Mouse (Mus musculus): ENCODE measurements at regions not wholly inside any gene's neighbourhood (a gene's known extent, or its start where the extent isn't known, plus 50 kb on each side); places are given as distances from the start of the nearest gene placed in this dataset.

DNA sequence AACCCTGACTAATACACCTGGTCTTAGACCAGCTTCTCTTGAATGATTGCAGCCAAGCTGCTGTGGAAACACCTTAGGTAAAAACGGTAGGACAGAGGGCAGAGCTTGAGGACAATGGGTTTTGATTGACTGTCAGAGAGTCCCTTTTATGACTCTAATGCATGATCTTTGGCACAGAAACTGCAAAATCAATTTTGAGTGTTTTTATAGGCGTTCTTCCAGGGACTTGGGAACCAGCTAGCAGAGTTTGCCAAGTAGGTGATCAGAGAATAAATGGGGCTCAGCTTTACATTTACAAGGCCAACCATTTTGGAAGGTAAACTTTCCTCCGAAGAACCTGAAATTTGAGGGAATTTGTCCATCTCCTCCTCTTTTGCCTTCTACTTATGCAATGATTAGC is 213.6 kb upstream of the Far2 start:
- no peak for DNase-seq

DNA sequence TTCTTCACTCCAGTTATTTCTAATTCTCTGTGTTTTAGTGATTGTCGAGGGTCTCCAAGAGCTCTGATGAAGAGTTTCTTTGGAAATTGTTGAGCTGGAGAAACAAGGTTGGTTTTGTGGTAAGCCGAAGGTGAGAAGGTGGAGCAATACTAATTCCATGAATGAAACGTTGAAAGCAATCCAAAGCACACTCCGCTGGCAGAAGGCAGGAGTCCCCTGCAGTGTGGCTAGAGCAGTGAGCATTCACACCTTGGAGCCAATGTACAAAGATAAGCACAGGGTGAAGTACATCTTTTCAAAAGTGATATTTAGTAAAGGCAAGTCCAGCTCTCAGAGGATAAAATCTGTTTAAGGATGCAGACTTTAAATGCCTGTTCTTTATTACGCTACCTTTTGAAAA is 208.2 kb upstream of the Far2 start:
- DNase-seq, result no peak

DNA sequence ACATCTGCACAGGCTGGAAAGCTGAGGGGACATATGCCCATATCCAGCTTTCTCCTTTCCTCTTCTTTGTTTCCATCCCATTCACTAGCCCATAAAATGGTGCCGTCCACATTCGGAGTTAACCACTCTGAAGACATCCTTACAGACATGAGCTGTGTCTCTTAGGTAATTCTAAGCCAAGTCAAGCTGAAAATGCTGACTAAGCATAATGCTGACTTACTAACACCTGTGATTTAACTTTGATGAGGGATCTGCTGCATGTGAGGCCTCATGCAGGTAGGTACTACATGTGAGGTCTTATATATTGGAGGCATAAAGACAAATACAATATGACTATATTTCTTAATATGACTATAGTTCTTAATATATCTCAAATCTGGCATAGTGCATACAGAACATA is 197.1 kb upstream of the Far2 start:
- DNase-seq, result no peak

DNA sequence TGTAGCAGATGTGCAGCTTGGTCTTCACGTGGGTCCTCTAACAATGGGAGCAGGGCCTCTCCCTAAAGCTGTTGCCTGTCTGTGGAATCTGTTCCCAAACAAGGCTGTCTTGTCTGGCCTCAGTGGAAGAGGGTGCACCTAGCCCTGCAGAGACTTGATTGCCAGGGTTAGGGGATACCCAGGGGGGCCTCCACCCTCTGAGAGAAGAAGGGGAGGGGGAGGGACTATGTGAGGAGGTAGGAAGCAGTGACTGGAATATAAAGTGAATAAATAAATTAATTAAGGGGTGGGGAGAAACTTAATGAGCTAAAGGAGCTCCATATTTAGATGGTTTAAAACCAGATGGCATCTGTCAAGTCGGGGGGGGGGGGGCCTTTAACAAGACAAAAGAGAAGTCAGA is 185.9 kb upstream of the Far2 start:
- DNase-seq, result no peak

DNA sequence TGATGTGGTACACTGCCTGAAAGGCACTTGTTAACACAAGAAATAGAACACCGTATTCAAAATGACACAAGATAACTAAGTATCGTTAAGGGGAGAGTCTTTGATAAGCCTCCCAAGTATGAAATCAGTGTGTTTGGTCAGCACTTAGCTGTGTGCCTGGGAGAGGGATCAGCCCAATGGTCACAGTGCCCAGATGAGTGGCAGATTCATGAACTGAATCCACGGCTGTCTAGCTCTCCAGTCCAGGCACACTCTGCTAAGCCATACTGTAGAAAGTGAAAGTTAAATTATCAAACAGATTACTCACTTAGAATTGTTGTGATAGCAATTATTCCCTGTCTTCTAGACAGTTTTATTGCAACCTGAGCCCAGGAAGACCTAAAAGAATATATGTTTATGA is 176.0 kb upstream of the Far2 start:
- no peak for DNase-seq

DNA sequence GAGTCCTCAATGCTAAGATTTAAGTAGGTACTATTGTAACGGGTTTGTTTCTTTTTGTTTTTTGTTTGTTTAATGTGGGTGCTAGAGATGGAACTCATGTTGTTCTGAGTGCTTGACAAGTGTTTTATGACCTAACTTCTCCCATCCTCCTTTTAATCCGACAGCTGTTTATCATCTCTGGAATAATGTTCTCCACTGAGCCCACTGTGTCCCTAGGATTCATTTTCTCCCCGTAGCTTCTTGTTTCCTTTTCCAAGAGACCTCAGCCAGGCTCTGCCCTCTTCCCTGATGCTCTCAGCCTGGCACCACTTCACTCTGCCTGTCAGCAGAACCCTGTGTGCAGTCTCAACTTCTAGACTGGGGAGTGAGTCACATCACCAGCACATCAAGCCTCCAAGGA is 173.9 kb upstream of the Far2 start:
- DNase-seq, result no peak

DNA sequence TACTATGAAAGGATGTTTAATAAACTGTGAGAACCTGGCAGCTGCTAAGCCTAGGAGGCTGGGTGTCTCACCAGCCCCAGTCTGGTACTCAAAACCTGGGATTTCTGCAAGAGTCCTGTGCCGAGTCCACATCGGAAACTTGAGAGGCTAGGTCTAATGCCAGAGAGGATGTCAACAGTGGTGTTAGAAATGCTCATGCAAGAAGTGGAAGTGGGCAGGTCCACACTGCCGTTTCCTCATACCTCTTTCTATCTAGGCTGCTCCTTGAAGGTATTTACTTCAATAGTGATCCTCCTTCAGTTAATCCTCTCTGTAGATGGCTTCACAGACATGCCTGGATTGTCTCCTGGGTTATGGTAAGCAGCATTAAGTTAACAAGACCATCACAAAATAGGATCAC is 168.6 kb upstream of the Far2 start:
- no peak for DNase-seq

DNA sequence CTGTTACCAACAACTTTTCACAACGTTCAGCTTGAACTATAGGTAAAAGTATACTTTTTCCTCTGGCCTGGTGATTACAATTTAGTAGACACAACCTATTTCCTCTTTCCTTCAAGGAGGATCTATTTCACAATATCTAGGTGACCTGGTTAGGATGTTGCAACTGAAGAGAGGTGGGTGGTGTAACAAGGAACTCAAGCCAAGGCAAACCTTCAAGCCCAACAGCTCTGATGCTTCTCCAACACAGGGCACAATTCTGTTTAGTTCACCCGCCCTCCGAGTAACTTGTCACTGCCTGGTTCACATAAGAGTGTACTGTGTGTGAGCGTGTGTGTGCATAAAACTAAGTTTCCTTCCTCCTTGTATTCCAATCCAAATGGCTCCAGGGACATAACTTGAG is 161.2 kb upstream of the Far2 start:
- DNase-seq, result no peak

DNA sequence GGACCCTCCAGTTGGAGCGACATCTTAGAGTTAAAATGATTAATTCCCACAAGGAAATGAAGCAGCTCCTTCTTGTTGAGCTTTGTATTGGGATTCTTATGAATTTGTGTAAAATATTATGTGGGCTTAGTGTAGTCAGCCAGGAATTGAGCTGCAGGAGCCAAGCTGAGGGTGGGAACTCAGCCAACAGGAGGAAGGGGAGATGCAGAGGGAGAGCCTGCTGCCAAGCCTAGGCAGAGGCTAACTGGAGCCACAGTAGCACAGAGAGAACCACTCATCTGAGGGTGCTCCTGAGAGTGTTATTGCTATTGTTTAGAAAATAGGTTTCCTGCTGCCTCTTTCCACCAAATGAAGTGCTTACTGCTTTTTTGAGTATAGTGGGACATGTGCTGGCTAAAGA is 127.4 kb upstream of the Far2 start:
- DNase-seq, result no peak

DNA sequence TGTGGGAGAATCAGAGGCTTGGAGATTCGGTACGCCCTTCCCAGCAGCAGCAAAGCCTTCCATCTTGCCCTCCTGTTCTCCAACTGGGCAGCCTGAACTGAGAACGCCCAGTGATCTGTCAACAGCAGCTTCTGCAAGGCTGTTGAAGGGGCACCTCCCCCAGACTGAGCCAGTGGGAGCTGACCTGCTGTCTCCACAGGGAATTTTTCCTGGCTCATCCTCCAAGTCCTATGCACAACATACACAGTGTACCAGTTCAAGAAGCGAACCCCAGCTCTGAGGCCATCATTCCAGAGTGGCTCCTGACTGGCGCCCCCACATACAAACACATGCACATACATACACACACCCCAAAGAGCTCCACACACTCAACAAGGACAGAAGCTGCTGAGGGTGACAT is 126.0 kb upstream of the Far2 start:
- DNase-seq, result no peak

DNA sequence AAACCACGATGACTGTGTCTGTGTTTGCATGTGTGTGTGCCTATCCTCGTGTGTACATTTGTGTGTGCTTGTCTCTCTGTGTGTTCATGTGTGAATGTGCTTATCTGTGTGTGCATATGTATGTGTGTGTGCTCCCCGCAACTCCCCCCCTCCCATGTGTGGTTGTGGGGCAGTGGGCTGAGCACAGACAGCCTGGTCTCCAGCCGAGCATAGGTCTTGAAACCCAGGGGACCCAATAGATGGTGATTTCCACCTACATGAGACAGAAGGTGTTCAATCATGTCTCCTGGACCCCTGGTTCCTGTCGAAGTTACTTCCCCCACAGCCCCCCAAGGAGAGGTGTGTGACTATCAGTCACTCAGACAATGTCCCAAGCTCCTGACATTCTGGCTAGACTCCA is 124.6 kb upstream of the Far2 start:
- no peak for DNase-seq

DNA sequence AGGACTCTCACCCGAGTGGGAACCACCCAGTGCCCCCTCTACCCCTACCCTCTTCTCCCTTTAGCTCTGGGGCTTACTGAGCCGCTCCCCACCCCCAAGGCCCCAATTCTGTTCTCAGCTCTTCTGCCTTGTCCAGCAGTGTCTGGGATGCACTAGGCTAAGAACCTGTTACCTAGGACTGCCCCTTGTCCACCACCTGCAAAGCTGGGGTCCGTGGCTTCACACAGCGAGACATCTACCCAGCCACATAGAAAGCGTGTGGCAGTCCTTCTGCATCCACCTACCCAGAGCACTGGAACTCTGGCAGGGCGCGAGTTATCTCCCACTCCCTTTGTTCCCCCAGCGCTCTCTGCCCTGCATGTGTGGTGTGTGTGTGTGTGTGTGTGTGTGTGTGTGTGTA is 123.8 kb upstream of the Far2 start:
- no peak for DNase-seq

DNA sequence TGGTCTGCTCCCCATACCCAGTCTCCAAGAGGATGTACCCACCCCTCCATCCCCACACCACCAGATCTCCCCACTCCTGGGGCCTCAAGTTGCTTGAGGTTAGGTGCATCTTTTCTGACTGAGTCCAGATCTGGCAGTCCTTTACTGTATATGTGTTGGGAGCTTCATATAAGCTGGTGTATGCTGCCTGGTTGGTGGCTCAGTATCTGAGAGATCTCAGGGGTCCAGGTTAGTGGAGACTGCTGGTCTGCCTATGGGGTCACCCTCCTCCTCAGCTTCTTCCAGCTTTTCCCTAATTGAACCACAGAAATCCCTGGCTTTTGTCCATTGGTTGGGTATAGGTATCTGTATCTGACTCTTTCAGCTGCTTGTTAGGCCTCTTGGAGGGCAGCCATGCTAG is 118.1 kb upstream of the Far2 start:
- DNase-seq, result no peak

DNA sequence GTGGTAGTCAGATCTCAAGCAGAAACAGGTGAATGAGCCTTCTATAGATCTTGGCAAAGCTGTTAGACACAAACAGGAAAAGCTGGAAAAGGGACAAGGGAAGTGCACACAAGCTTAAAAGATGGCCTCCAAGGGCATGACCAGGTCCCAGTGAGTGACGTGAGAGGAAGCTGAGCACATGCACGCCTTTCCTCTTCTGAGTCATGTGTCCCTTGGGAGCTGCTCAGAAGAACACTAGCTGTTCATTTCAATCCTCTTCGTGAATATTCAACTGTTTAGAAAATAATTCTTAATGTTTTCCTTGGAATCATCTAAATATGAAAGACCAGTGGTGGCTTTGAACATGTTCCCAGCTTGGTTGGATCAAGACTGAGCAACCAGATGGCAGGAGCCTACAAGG is 103.0 kb upstream of the Far2 start:
- DNase-seq, result no peak

DNA sequence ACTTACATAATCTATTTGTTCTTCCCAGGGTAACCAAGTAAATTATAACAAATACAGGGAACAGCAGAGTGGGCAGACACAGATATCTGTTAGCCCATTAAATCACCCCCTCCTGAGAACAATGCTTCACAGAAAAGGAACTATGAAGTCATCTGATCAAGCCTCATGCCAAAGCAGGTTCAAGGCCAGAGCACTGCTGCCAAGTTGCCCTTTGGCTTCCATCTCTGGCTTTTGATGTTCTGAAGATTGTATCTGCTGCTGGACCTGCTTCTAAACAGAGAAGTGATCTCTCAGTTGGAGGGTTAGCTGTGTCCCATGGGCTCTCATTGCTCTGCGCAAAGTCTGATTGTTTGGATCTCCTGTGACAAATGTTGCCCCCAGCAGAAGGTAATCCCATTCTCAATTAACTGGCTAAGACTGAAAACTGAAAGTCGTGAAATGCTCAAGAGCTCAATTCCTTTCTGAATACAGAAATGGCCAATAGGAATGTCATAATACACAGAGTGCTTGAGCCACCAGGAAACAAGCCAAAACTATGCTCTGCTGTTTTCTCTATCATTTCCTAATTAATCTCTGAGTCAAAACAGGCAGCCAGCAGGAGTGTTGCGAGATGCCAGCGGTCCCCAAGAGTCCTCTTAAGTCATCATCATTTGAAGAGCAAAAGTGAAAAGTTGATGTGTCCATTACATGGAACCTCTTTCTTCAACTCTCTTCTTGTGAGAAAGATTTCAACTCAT is 102.0 kb upstream of the Far2 start:
- no peak for DNase-seq

DNA sequence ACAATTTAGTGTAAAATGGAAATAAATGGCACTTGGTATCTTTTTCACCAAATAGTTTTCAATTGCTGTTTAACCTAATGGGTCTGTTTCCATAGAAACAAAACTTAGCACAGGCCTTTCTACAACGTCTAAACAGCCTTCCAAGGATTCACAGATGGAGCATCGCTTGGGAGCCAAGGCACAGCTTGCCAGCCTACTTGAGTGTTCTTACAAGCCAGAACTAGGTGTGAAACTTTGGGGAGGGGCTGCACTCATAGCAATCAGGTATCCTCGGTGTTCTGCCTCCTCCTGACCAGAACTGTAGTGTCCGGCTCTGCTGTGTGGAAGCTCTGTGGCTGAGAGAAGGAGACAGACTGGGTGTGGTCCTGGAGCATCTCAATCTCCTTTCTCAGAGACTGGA is 99.1 kb upstream of the Far2 start:
- no peak for DNase-seq

DNA sequence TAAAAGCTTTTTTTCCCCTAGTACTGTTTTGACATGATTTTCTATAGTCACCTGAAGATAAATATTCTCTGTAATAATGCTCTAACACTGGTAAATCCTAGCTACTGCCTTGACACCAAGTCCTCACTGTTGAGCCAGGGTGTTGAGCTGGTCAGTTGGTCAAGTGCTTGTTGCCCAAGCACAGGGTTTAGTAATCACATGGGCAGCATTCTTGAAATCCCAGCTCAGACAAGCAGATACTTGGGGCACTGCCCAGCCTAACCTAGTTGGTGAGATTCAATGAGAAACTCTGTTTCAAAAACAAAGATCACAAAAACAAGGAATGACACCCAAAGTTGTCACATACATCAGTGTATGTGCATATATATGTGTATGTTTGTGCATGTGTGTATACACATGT is 95.4 kb upstream of the Far2 start:
- DNase-seq, result no peak

DNA sequence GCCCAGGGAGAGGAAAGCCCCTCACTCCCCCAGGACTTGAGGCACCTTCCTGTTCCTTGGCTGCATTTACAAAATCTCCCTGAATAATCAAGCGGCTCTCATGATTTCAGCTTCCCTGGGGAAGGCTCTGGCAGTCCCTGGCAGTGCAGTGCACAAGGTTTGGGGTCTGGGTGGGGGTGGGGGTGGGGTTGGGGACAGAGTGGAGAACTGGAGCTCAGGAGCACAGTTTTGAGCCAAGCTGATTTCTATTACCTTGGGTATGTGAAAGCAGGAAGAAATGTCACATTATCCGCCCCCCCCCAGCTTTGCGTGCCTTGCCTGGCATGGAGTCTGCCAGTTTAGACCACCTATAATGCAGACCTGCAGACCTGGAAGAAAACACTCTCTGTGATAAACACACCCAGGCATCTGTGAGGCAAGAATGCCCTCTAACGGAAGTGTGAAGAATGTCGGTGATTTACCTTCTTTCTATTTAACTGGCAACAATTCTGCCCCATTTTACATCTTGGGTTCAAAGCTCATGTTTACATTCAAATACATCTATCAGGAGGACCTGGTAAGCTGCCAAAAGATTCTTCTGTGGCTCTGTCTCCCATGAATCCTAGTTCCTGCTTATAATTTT is 93.9 kb upstream of the Far2 start:
- no peak for DNase-seq

DNA sequence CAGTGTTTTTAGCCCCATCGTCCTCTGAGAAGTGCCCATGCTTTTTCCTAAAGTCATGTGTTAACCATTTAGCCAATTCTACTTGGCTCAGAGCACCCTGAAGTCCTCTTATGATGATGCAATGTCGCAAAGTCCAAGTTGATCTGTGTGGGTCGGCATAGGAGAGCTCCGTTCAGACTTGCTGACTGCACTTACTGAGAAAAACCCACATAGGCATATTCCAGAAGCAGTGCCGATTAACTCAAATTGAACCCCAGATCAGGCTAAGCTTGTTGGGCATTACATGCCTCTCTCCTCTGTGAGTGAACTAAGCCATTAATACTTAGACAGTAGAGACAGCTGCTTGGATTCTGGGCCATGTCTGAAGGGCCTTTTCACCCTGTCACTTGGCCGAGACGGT is 93.3 kb upstream of the Far2 start:
- no peak for DNase-seq

DNA sequence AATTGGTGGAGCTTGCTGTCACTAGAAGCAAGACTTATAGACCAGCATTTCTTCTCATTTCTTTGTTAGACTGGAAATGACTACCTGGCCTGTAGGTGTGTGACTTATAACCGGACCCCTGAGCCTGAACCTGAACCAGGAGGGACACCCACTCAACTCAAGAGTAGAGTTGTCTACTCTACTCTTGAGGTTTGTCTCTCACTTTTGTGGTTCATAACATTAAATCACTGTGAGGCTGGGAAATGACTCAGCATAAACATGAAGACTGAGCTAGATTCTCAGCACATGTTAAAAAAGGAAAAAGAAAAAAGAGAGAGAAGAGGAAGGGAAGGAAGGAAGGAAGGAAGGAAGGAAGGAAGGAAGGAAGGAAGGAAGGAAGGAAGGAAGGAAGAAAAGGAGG is 92.8 kb upstream of the Far2 start:
- DNase-seq, result no peak

DNA sequence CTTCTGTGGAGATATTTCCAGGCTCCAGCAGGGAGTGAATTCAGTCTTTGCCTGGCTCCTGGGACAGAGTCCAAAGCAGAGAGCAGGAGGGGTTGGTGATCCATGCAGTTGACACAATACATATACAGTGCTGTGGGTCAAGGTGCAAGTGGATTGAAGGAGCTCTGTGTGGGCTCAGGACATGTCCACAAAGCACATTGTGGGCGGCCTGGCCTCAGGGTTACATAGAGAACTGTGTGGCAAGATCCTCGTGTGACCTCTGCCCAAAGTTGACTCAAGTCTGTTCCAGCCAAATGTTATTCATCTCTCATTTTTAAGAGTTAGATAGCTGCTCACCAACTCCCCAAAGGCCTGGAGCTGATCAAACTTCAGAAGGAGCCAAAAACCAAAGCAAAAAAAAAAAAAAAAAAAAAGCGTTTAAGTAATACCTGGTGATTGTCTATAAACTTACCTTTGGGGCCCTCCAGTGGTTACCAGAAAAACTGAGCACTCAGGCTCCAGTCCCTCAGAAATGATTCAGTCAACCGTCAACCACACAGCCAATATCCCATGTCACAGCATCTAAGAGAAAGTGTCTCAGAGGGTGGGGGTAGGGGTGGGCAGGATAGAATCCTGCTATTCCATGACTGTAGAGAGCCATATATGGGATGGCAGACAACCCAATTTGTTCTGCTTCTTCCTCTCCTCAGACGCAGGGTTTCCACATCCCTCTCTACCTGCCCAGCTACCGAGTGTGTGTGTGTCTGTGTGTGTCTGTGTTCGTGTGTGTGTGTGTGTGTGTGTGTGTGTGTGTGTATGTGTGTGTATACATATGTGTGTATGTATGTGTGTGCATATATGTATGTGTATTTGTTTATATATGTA is 91.9 kb upstream of the Far2 start:
- no peak for DNase-seq

DNA sequence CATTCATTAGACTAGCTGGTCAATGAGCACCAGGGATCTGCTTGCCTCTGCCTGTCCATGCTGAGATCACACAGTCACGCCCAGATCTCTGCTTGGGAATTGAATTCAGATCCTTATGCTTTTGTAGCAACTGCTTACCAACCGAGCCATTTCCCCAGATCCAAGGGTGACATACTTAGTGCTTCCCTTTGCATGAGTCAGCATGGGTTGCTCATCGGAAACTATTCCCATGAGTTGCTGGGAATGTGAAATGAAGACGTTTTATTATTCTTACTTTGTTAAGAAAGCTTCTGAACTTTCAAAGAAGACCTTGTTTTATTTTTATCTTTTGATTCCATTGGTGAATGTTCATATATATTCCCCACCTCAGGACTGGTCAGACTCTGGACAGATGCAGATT is 82.3 kb upstream of the Far2 start:
- no peak for DNase-seq

DNA sequence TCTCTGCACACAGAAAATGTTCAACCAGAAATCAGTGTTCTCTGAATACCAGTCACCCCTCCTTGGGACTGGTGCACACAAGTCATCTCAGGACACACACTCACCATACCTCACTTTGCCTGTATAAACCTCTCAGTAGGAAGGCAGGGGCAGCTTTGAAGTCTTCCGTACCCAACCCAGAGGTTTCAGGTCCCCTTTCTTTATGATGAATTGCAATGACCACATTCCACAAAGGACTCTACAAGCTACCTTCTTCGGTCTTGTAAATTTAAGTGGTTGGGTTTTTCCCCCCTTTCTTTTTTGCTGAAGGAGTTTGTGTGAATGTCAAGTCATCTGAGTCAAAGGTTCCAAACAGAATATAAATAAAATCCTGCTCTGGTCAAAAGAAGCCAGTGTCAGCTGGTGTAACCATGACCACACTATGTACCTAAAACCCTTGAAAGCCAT is 76.9 kb upstream of the Far2 start:
- DNase-seq, result no peak

DNA sequence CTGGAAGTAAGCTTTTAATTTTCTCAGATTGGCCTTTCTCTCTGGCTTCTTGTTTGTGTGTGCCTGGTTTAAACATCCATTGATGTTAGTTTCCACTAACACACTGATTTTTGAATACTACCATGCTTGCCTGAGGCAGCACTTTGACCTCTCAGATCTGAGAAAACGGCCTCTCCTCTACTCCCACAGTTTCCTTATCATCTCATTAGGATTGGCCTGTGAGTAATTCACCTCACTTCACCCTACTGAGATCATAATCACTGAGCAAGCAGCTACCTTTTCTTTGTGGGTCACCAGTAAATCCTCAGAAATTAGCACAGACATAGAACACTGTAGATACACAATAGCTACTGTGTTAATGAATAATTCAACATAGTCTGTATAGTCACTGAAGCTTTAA is 74.5 kb upstream of the Far2 start:
- DNase-seq, result no peak
